Mouse (Mus musculus) kidney, postnatal 36 days (tissue): ENCODE results near the gene Gm39653.
"Not testable (repeated sequence)": the region's sequence is repeated elsewhere in the genome, so short reads cannot be mapped to it uniquely, and the experiment has no call there.

ENCODE experiments used
- DNase-seq, 2 experiments: peaks; one replicate each; pipeline ENCODE4 v3.0.0; 2021 to 2022; ENCODE audit warnings: mixed read lengths in 2 of 2

Gene Gm39653

GRCm38 (mm10) chr1:63615668-63616067 lies at the start of gene Gm39653:
Gene Gm39653, plus strand, starts transcription at chr1:63615968.
- DNase-seq: no peak

GRCm38 (mm10) chr1:63566501-63566900 lies 49.3 kb upstream of the Gm39653 start:
- DNase-seq: no peak

- DNase-seq: no peak
These were observed 48.7 kb upstream of the Gm39653 start for GRCm38 (mm10) chr1:63567031-63567430.

- no peak for DNase-seq
These were observed 43.5 kb upstream of the Gm39653 start for GRCm38 (mm10) chr1:63572229-63572628.

- DNase-seq: no peak
These were observed 42.3 kb upstream of the Gm39653 start for GRCm38 (mm10) chr1:63573432-63573831.

GRCm38 (mm10) chr1:63573864-63574611 lies 41.7 kb upstream of the Gm39653 start:
- DNase-seq: no peak

GRCm38 (mm10) chr1:63576803-63577202 lies 39.0 kb upstream of the Gm39653 start:
- DNase-seq: no peak

- DNase-seq: no peak
These were observed 36.6 kb upstream of the Gm39653 start for GRCm38 (mm10) chr1:63579153-63579552.

- DNase-seq: no peak
These were observed 28.9 kb upstream of the Gm39653 start for GRCm38 (mm10) chr1:63586869-63587268.

- DNase-seq: no peak
These were observed 11.8 kb upstream of the Gm39653 start for GRCm38 (mm10) chr1:63603870-63604500.

- DNase-seq: no peak
These were observed 6.2 kb upstream of the Gm39653 start for GRCm38 (mm10) chr1:63609613-63610012.

- DNase-seq: peak; percentile 3 to 76
These were observed 1.2 kb upstream of the Gm39653 start for GRCm38 (mm10) chr1:63614594-63614993.

GRCm38 (mm10) chr1:63628211-63628610 lies 12.4 kb downstream of the Gm39653 start:
- DNase-seq: no peak

- not testable (repeated sequence) for DNase-seq
These were observed 14.6 kb downstream of the Gm39653 start for GRCm38 (mm10) chr1:63630390-63630789.

GRCm38 (mm10) chr1:63639921-63640320 lies 24.2 kb downstream of the Gm39653 start:
- DNase-seq: no peak

GRCm38 (mm10) chr1:63658016-63658415 lies 42.2 kb downstream of the Gm39653 start:
- DNase-seq: peak; percentile 45 to 83

- DNase-seq: peak; percentile 30 to 47
These were observed 43.8 kb downstream of the Gm39653 start for GRCm38 (mm10) chr1:63659591-63659990.

GRCm38 (mm10) chr1:63666089-63666488 lies 50.3 kb downstream of the Gm39653 start:
- DNase-seq: peak; percentile 4 to 6

GRCm38 (mm10) chr1:63667201-63667948 lies 51.6 kb downstream of the Gm39653 start:
- no peak for DNase-seq

GRCm38 (mm10) chr1:63667949-63668851 lies 52.4 kb downstream of the Gm39653 start:
- no peak for DNase-seq

GRCm38 (mm10) chr1:63668852-63669160 lies 53.0 kb downstream of the Gm39653 start:
- peak in 1 of 2 experiments; percentile 44 for DNase-seq
